Mouse (Mus musculus): ENCODE measurements at regions not wholly inside any gene's neighbourhood (a gene's known extent, or its start where the extent isn't known, plus 50 kb on each side); places are given as distances from the start of the nearest gene placed in this dataset.
A peak's percentile ranks its signal among the peaks of the same experiment; 100 is the strongest.
"Not testable (repeated sequence)": the region's sequence is repeated elsewhere in the genome, so short reads cannot be mapped to it uniquely, and the experiment has no call there.

DNA sequence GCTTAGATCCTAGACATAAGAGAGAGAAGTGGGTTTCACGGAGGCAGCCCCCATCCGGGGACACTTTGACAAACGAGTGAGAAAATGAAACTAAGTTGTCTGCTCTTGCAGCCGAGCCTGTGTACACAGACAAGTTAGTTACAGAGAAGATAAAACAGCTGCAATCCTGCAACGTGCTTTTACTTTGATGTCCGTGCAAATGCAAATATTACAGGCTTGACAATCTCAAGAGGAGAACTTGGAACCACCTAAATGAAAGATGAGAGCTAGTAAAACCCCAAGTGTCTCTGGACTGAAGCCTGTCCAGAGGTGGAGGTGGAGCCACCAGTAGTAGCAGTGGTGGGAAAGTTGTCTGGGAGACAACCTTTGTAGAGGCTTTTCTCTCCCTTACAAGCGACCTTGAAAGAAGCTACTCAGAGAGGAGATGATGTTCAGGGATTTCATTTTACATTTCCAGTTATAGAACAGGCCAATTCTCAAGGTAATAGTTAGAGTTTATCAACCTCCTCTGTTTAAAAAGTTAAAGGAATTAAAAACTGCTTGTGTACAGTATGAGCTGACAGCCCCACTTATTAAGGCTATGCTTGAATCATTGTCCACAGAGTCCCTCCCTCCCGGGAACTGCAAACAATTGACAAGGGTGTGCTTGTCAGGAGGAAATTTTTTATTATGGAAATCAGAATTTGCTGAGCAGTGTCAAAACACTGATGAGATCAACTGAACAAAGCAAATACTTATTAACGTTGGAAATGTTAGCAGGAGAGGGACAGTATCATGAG is 99.7 kb upstream of the Ppp6c start:
- Histone ChIP-seq H3K4me3 (ENCODE audit: insufficient read depth, low read length) (peak overlapping the region; percentile 50), H3K4me1 (ENCODE audit: control insufficient read depth, insufficient read depth, low read length) (no peaks in the 10 kb centered on the region), H3K27ac (ENCODE audit: insufficient read depth, low read depth, low read length) (no peak overlapping the region)
- TF ChIP-seq CTCF (IDR thresholded peaks at IDR 0.05; ENCODE audit: low read depth, low read length) (no peak), POLR2A (IDR thresholded peaks at IDR 0.05; ENCODE audit: borderline replicate concordance, low read depth, low read length) (no peak)

DNA sequence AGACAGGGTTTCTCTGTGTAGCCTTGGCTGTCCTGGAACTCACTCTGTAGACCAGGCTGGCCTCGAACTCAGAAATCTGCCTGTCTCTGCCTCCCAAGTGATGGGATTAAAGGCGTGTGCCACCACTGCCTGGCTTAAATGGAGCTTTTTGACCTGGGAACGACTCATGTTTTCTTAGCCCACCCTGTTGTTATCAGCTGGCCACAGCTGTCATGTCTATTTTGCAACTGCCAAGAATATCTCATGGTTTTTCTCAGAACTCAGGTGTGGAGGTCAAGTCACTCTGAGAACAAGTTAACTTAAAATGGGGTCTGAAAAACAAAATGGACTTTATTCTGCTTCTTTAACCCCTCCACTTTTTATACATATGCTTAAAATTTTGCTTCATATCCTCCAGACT is 98.9 kb upstream of the Ppp6c start:
- H3K4me3 ChIP-seq (ENCODE audit: insufficient read depth, low read length); H3K27ac ChIP-seq (ENCODE audit: insufficient read depth, low read depth, low read length); H3K4me1 ChIP-seq (ENCODE audit: control insufficient read depth, insufficient read depth, low read length): not testable (repeated sequence)

DNA sequence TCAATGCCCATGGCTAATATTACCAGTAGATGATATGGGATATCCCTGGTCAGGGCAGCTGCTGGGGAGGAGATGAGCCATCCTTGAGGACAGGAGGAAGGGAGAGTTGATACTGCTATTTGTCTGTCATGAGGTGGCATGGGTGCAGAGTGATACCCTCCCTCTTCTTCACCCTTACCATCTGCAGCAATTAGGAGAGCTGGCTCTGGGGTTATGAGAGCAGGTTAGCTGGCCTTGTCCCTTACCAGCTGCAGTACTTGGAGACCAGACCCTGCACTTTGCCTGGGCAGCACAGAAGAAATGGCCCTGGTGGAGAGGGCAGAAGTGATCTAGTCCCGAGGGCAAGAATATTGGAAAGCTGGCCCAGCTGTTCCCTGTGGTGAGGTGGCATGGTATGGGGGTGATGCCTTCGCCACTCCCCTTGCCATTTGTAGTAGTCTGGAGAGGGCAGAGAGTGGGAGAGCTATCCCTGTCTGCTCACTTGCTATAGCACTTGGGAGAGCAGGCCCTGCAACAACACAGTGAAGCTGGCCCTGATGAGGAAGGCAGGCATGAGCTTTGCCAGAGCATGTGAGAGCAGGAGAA is 73.6 kb upstream of the Ppp6c start:
- Histone ChIP-seq H3K4me1 (ENCODE audit: control insufficient read depth, insufficient read depth, low read length) (no peaks in the 10 kb centered on the region), H3K27ac (ENCODE audit: insufficient read depth, low read depth, low read length) (no peak overlapping the region), H3K4me3 (ENCODE audit: insufficient read depth, low read length) (no peak overlapping the region)
- no peak for TF ChIP-seq CTCF (IDR thresholded peaks at IDR 0.05; ENCODE audit: low read depth, low read length)
- TF ChIP-seq POLR2A (IDR thresholded peaks at IDR 0.05; ENCODE audit: borderline replicate concordance, low read depth, low read length): no peak

DNA sequence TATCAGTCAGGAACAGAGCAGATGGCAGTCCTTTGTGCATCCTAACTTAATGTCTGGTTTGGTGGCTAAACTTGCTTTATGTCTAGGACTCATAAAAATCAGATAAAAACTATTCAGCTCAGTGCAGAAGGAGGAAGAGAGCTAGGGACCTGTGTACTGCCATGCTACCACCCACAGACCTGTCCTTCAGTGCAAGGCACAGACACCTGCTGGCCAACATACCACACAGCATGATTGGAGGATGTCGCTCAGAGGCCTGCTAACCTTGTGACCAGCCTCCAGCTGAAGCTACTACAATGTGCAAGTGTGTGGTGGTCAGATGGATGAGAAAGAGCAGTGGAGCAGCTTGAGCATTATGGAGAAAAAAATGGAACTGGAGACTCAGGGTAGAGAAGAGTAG is 73.0 kb upstream of the Ppp6c start:
- TF ChIP-seq POLR2A (IDR thresholded peaks at IDR 0.05; ENCODE audit: borderline replicate concordance, low read depth, low read length): no peak
- no peak for TF ChIP-seq CTCF (IDR thresholded peaks at IDR 0.05; ENCODE audit: low read depth, low read length)
- Histone ChIP-seq H3K4me3 (ENCODE audit: insufficient read depth, low read length) (no peak overlapping the region), H3K4me1 (ENCODE audit: control insufficient read depth, insufficient read depth, low read length) (no peaks in the 10 kb centered on the region), H3K27ac (ENCODE audit: insufficient read depth, low read depth, low read length) (no peak overlapping the region)

- Histone ChIP-seq H3K4me3 (ENCODE audit: insufficient read depth, low read length) (no peak overlapping the region), H3K4me1 (ENCODE audit: control insufficient read depth, insufficient read depth, low read length) (no peaks in the 10 kb centered on the region), H3K27ac (ENCODE audit: insufficient read depth, low read depth, low read length) (no peak overlapping the region)
- TF ChIP-seq CTCF (IDR thresholded peaks at IDR 0.05; ENCODE audit: low read depth, low read length): no peak
These were observed 69.2 kb upstream of the Ppp6c start for GRCm38 (mm10) chr2:39295435-39295834.

GRCm38 (mm10) chr2:39278218-39278617 is 52.0 kb upstream of the Ppp6c start:
- TF ChIP-seq CTCF (IDR thresholded peaks at IDR 0.05; ENCODE audit: low read depth, low read length) (no peak), POLR2A (IDR thresholded peaks at IDR 0.05; ENCODE audit: borderline replicate concordance, low read depth, low read length) (no peak)
- Histone ChIP-seq H3K27ac (ENCODE audit: insufficient read depth, low read depth, low read length) (no peak overlapping the region), H3K4me3 (ENCODE audit: insufficient read depth, low read length) (no peak overlapping the region), H3K4me1 (ENCODE audit: control insufficient read depth, insufficient read depth, low read length) (no peaks in the 10 kb centered on the region)
